Mouse (Mus musculus): ENCODE results near the gene Ubxn6.
A peak's percentile ranks its signal among the peaks of the same experiment; 100 is the strongest.
"Not testable (repeated sequence)": the region's sequence is repeated elsewhere in the genome, so short reads cannot be mapped to it uniquely, and the experiment has no call there.

The Ubxn6 gene

GRCm38 (mm10) chr17:56098711-56099572 is 24.1 kb upstream of the Ubxn6 start:
- DNase-seq, result no peak

GRCm38 (mm10) chr17:56098180-56098579 is 23.4 kb upstream of the Ubxn6 start:
- no peak for DNase-seq

GRCm38 (mm10) chr17:56096883-56097282 is 22.1 kb upstream of the Ubxn6 start:
- no peak for DNase-seq

- no peak for DNase-seq
These were observed 18.0 kb upstream of the Ubxn6 start for GRCm38 (mm10) chr17:56092794-56093193.

GRCm38 (mm10) chr17:56092312-56092711 is 17.5 kb upstream of the Ubxn6 start:
- DNase-seq, result no peak

GRCm38 (mm10) chr17:56080781-56081585 is 6.2 kb upstream of the Ubxn6 start:
- DNase-seq, result no peak

GRCm38 (mm10) chr17:56079921-56080320 is 5.1 kb upstream of the Ubxn6 start:
- peak; percentile 45 for DNase-seq

- DNase-seq, result peak; percentile 100
These were observed 4.3 kb upstream of the Ubxn6 start, which contains the start of gene Hdgfl2 for GRCm38 (mm10) chr17:56078880-56079795. Gene Hdgfl2 (plus strand): TSS chr17:56079634.

- DNase-seq, result peak; percentile 52
These were observed 3.5 kb upstream of the Ubxn6 start for GRCm38 (mm10) chr17:56078361-56078760.

GRCm38 (mm10) chr17:56077523-56077922 is 2.7 kb upstream of the Ubxn6 start:
- DNase-seq, result no peak

GRCm38 (mm10) chr17:56074097-56074826 is 566 bp downstream of the Ubxn6 start:
- DNase-seq, result peak; percentile 83

- DNase-seq, result no peak
These were observed 2.6 kb downstream of the Ubxn6 start for GRCm38 (mm10) chr17:56072243-56072642.

GRCm38 (mm10) chr17:56071126-56071525 is 3.7 kb downstream of the Ubxn6 start:
- no peak for DNase-seq

- DNase-seq, result no peak
These were observed 5.8 kb downstream of the Ubxn6 start for GRCm38 (mm10) chr17:56069066-56069465.

- no peak for DNase-seq
These were observed 8.4 kb downstream of the Ubxn6 start for GRCm38 (mm10) chr17:56066451-56066850.

GRCm38 (mm10) chr17:56065715-56066114 is 9.1 kb downstream of the Ubxn6 start:
- not testable (repeated sequence) for DNase-seq

GRCm38 (mm10) chr17:56062081-56062480 is 12.7 kb downstream of the Ubxn6 start:
- no peak for DNase-seq

GRCm38 (mm10) chr17:56057381-56058120 is 17.3 kb downstream of the Ubxn6 start:
- DNase-seq, result no peak

- no peak for DNase-seq
These were observed 18.7 kb downstream of the Ubxn6 start for GRCm38 (mm10) chr17:56055945-56056678.

GRCm38 (mm10) chr17:56054938-56055337 is 19.9 kb downstream of the Ubxn6 start:
- no peak for DNase-seq
